Mouse (Mus musculus): Measurements from ENCODE around the gene Efna5.

DNA sequence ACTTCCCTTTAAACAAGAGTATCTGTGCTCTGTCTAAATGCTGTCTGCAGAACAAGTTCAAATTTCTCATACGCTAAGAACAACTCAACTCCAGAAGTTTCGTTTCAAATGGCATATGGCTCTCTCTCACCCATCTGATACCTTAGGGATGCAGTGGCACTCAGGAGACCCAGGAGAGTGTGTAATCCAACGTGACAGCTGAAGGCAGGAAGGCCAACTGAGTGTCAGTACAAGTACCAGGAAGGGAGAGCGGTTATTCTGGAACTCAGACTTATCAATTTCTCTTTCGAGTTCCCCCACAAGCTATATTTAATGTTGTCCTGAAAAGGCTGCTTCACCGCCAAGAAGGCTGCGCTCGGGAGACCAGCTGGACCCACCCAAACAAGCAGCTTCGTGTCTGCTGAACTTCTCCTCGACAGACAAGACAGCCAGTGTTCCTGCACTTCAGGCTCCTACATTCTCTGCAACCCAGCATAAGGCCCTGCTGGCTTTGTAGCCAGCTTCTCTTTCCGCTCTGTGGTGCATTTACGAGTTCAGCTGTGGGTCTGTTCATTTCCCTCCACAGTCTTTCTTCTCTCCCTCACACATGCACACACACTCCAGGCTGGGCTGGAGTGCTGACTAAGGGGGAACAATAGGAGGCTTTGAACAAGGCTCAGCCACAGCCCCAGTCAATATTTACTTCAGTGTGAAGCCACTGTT, 18.7 kb downstream of the Efna5 start:
- TF ChIP-seq CTCF (IDR thresholded peaks at IDR 0.05; ENCODE audit: borderline replicate concordance, extremely low read depth, insufficient read depth, insufficient read length) (no peak), POLR2A (IDR thresholded peaks at IDR 0.05; ENCODE audit: borderline replicate concordance, extremely low read depth, insufficient read depth, insufficient read length, poor library complexity, severe bottlenecking) (no peak)

Measured in brain, embryonic 14.5 days (tissue).